Mouse (Mus musculus) heart, postnatal 0 days (tissue): ENCODE measurements at regions not wholly inside any gene's neighbourhood (a gene's known extent, or its start where the extent isn't known, plus 50 kb on each side); places are given as distances from the start of the nearest gene placed in this dataset.

Experiments
- CTCF ChIP-seq: IDR thresholded peaks from 2 replicates; pipeline ENCODE4 v1.5.1; 2016; ENCODE audit warnings: antibody characterized with exemption, control low read depth, low read depth
- EP300 ChIP-seq: IDR thresholded peaks from 2 replicates; pipeline ENCODE4 v1.6.1; 2016; ENCODE audit warnings: antibody characterized with exemption, low read depth

DNA sequence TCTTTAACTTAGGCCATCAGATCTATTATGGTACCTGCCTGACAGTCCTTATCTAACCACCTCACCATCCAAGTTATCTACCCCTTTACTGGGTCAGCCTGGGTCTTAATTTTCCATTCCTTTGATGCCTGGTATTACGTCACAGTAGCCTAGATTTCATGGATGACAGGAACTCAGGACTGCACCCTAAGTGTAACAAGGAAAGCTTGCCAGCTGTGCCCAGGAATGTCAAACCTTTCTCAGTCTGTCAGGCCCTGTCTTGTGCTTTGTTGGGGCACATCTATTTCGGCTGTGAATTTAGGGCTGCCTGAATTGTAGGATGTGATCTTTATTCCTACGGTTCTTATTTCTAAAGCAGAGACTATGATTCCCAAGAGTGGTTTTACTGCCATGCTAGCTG lies 94.6 kb upstream of the Arhgap5 start:
- no peak for TF ChIP-seq CTCF
- TF ChIP-seq EP300 = no peak
